Mouse (Mus musculus) neural tube, embryonic 13.5 days (tissue): ENCODE measurements around the gene Nfam1. TPM values are rescaled to one million over a fixed set of nuclear protein-coding genes. Genes with fewer than 3 reads are reported as not detected.

ENCODE experiments used
- ATAC-seq: fragments of 200-750 bp; cut with Nextera tagmentation; 2 replicates; pipeline ENCODE4 v1.8.0; 2017; ENCODE audit warnings: low read depth, mild to moderate bottlenecking, moderate TSS enrichment, moderate library complexity
- H3K27ac ChIP-seq: fragments of 300-500 bp; sonication (generic); replicated peaks from 2 replicates; pipeline ENCODE4 v1.5.1; 2015; ENCODE audit warnings: moderate library complexity, mild to moderate bottlenecking, inconsistent platforms
- H3K27me3 ChIP-seq: fragments of 300-500 bp; sonication (generic); 2 replicates; pipeline ENCODE4 v1.6.1; 2015; ENCODE audit warnings: mild to moderate bottlenecking, inconsistent platforms
- H3K36me3 ChIP-seq: fragments of 300-500 bp; sonication (generic); 2 replicates; pipeline ENCODE4 v1.6.1; 2015; ENCODE audit warnings: mild to moderate bottlenecking, inconsistent platforms
- H3K4me1 ChIP-seq: fragments of 300-500 bp; sonication (generic); replicated peaks from 2 replicates; pipeline ENCODE4 v1.6.1; 2015; ENCODE audit warnings: inconsistent platforms
- H3K4me2 ChIP-seq: fragments of 300-500 bp; sonication (generic); 2 replicates; pipeline ENCODE4 v1.6.1; 2015; ENCODE audit warnings: inconsistent platforms, mild to moderate bottlenecking, moderate library complexity
- H3K4me3 ChIP-seq: fragments of 300-500 bp; sonication (generic); 2 replicates; pipeline ENCODE4 v1.5.1; 2015; ENCODE audit warnings: mild to moderate bottlenecking, inconsistent platforms
- H3K9ac ChIP-seq: fragments of 300-500 bp; sonication (generic); 2 replicates; pipeline ENCODE4 v1.6.1; 2015; ENCODE audit warnings: moderate library complexity, mild to moderate bottlenecking, inconsistent platforms
- H3K9me3 ChIP-seq: fragments of 300-500 bp; sonication (generic); 2 replicates; pipeline ENCODE4 v1.6.1; 2016; ENCODE audit warnings: inconsistent platforms
- WGBS: fragments of 180-500 bp; shearing (Covaris S2); methylation state at CpG from one replicate; pipeline ENCODE4 v1.1.7; 2015; 5-methylcytosine and 5-hydroxymethylcytosine counted together
- polyA plus RNA-seq: library from polyadenylated mRNA; unstranded; fragments of >200 nt; fragmentation: Nextera tagmentation; extraction: Ambion mirVana; gene quantifications from 2 replicates; pipeline ENCODE4 v1.2.1, GENCODE M21; 2015

Nfam1 gene
- polyA plus RNA-seq, 1 experiment from 2014 or later, result 2.6 TPM

GRCm38 (mm10) chr15:82967947-82968346, 65.2 kb downstream of the Nfam1 start:
- H3K36me3 ChIP-seq, result no peaks in the 10 kb centered on the region

GRCm38 (mm10) chr15:82964266-82964825, 68.8 kb downstream of the Nfam1 start:
- Histone ChIP-seq H3K36me3 (no peaks in the 10 kb centered on the region), H3K9ac (peak overlapping the region; percentile 70)

More at GRCm38 (mm10) chr15:82967947-82968346, 65.2 kb downstream of the Nfam1 start:
- Histone ChIP-seq H3K27ac (peak overlapping the region; percentile 82), H3K9me3 (no peaks in the 10 kb centered on the region), H3K9ac (peak overlapping the region; percentile 56; the same call in 1 of the 2 replicates), H3K4me1 (peaks cover 59% of the 10 kb centered on the region), H3K4me2 (peak overlapping the region; percentile 49), H3K4me3 (peak overlapping the region; percentile 6; the same call in 1 of the 2 replicates), H3K27me3 (peaks cover 65% of the 10 kb centered on the region)
- 6% methylated on average over 6 of the region's 6 CpGs for WGBS
- peak; percentile 20; the same call in 1 of the 2 replicates for ATAC-seq

GRCm38 (mm10) chr15:82963556-82964156, 69.5 kb downstream of the Nfam1 start:
- peaks cover 89% of the 10 kb centered on the region for H3K4me1 ChIP-seq
- H3K27ac ChIP-seq, result peak overlapping the region; percentile 83
- ATAC-seq, result no peak
- H3K27me3 ChIP-seq, result peaks cover 64% of the 10 kb centered on the region
- WGBS, result under 1% methylated on average over 34 of the region's 82 CpGs
- peak overlapping the region; percentile 53 for H3K4me3 ChIP-seq
- H3K9ac ChIP-seq, result peak overlapping the region; percentile 70; the same call in 1 of the 2 replicates
- peak overlapping the region; percentile 63 for H3K4me2 ChIP-seq
- H3K36me3 ChIP-seq, result no peaks in the 10 kb centered on the region
- H3K9me3 ChIP-seq, result no peaks in the 10 kb centered on the region

More at GRCm38 (mm10) chr15:82964266-82964825, 68.8 kb downstream of the Nfam1 start:
- Histone ChIP-seq H3K9me3 (no peaks in the 10 kb centered on the region), H3K4me3 (peak overlapping the region; percentile 53), H3K27me3 (peaks cover 60% of the 10 kb centered on the region), H3K4me2 (peak overlapping the region; percentile 63), H3K27ac (peak overlapping the region; percentile 83), H3K4me1 (peaks cover 89% of the 10 kb centered on the region)
- WGBS, result 53% methylated on average over 14 of the region's 14 CpGs
- ATAC-seq, result no peak

- Histone ChIP-seq H3K27ac (peak overlapping the region; percentile 88), H3K9ac (peak overlapping the region; percentile 80), H3K4me3 (peak overlapping the region; percentile 53), H3K36me3 (no peaks in the 10 kb centered on the region), H3K4me1 (peaks cover 89% of the 10 kb centered on the region), H3K4me2 (peak overlapping the region; percentile 63), H3K27me3 (peaks cover 65% of the 10 kb centered on the region), H3K9me3 (no peaks in the 10 kb centered on the region)
- no peak for ATAC-seq
- WGBS, result 5% methylated on average over 23 of the region's 39 CpGs
These were observed 70.0 kb downstream of the Nfam1 start for GRCm38 (mm10) chr15:82963090-82963489.

GRCm38 (mm10) chr15:82962536-82962935, 70.6 kb downstream of the Nfam1 start:
- Histone ChIP-seq H3K27me3 (peaks cover 65% of the 10 kb centered on the region), H3K4me2 (peak overlapping the region; percentile 63), H3K4me1 (peaks cover 89% of the 10 kb centered on the region), H3K9me3 (no peaks in the 10 kb centered on the region), H3K9ac (peak overlapping the region; percentile 80), H3K27ac (peak overlapping the region; percentile 88), H3K36me3 (no peaks in the 10 kb centered on the region), H3K4me3 (peak overlapping the region; percentile 53)
- WGBS, result 37% methylated on average over 4 of the region's 4 CpGs
- ATAC-seq, result no peak

GRCm38 (mm10) chr15:82960786-82961561, 72.1 kb downstream of the Nfam1 start:
- peaks cover 94% of the 10 kb centered on the region for H3K4me1 ChIP-seq
- no peaks in the 10 kb centered on the region for H3K36me3 ChIP-seq
- ATAC-seq, result peak; percentile 19; the same call in 1 of the 2 replicates
- WGBS, result 1% methylated on average over 26 of the region's 26 CpGs
- peaks cover 64% of the 10 kb centered on the region for H3K27me3 ChIP-seq
- no peaks in the 10 kb centered on the region for H3K9me3 ChIP-seq
- peak overlapping the region; percentile 88 for H3K27ac ChIP-seq
- peak overlapping the region; percentile 53 for H3K4me3 ChIP-seq
- H3K9ac ChIP-seq, result peak overlapping the region; percentile 70
- H3K4me2 ChIP-seq, result peak overlapping the region; percentile 63

GRCm38 (mm10) chr15:82959151-82959550, 74.0 kb downstream of the Nfam1 start:
- ATAC-seq, result no peak
- H3K4me2 ChIP-seq, result peak overlapping the region; percentile 46
- peaks cover 64% of the 10 kb centered on the region for H3K27me3 ChIP-seq
- no peaks in the 10 kb centered on the region for H3K36me3 ChIP-seq
- H3K4me1 ChIP-seq, result peaks cover 95% of the 10 kb centered on the region
- 41% methylated on average over 12 of the region's 12 CpGs for WGBS
- peak overlapping the region; percentile 59 for H3K9ac ChIP-seq
- no peak overlapping the region for H3K4me3 ChIP-seq
- peak overlapping the region; percentile 86 for H3K27ac ChIP-seq
- H3K9me3 ChIP-seq, result no peaks in the 10 kb centered on the region

GRCm38 (mm10) chr15:82958253-82958701, 74.8 kb downstream of the Nfam1 start:
- peak overlapping the region; percentile 59 for H3K9ac ChIP-seq
- no peaks in the 10 kb centered on the region for H3K9me3 ChIP-seq
- peak overlapping the region; percentile 46 for H3K4me2 ChIP-seq
- 2% methylated on average over 16 of the region's 16 CpGs for whole genome bisulfite sequencing
- peak overlapping the region; percentile 21 for H3K4me3 ChIP-seq
- peak; percentile 48 for ATAC-seq
- peaks cover 73% of the 10 kb centered on the region for H3K27me3 ChIP-seq
- H3K36me3 ChIP-seq, result no peaks in the 10 kb centered on the region
- peak overlapping the region; percentile 86 for H3K27ac ChIP-seq
- H3K4me1 ChIP-seq, result peaks cover 99% of the 10 kb centered on the region

- no peaks in the 10 kb centered on the region for H3K36me3 ChIP-seq
- whole genome bisulfite sequencing, result 62% methylated on average over 4 of the region's 4 CpGs
- no peak overlapping the region for H3K4me3 ChIP-seq
- no peak overlapping the region for H3K9ac ChIP-seq
- peaks cover 99% of the 10 kb centered on the region for H3K4me1 ChIP-seq
- no peak overlapping the region for H3K27ac ChIP-seq
- H3K27me3 ChIP-seq, result peaks cover 69% of the 10 kb centered on the region
- no peak overlapping the region for H3K4me2 ChIP-seq
- no peaks in the 10 kb centered on the region for H3K9me3 ChIP-seq
- no peak for ATAC-seq
These were observed 76.4 kb downstream of the Nfam1 start for GRCm38 (mm10) chr15:82956721-82957120.

- Histone ChIP-seq H3K27me3 (peaks cover 73% of the 10 kb centered on the region), H3K9me3 (no peaks in the 10 kb centered on the region), H3K27ac (no peak overlapping the region), H3K36me3 (no peaks in the 10 kb centered on the region), H3K4me1 (peaks cover 99% of the 10 kb centered on the region), H3K4me3 (no peak overlapping the region), H3K4me2 (no peak overlapping the region), H3K9ac (no peak overlapping the region)
- ATAC-seq, result no peak
- WGBS, result 83% methylated on average over 3 of the region's 3 CpGs
These were observed 76.8 kb downstream of the Nfam1 start for GRCm38 (mm10) chr15:82956310-82956709.

- H3K9ac ChIP-seq, result no peak overlapping the region
- H3K27me3 ChIP-seq, result peaks cover 79% of the 10 kb centered on the region
- peaks cover 99% of the 10 kb centered on the region for H3K4me1 ChIP-seq
- H3K4me2 ChIP-seq, result no peak overlapping the region
- no peaks in the 10 kb centered on the region for H3K9me3 ChIP-seq
- no peaks in the 10 kb centered on the region for H3K36me3 ChIP-seq
- H3K4me3 ChIP-seq, result no peak overlapping the region
- WGBS, result 87% methylated on average over 8 of the region's 8 CpGs
- H3K27ac ChIP-seq, result no peak overlapping the region
- ATAC-seq, result no peak
These were observed 77.8 kb downstream of the Nfam1 start for GRCm38 (mm10) chr15:82955286-82955685.

- H3K4me2 ChIP-seq, result no peak overlapping the region
- H3K9ac ChIP-seq, result no peak overlapping the region
- H3K4me1 ChIP-seq, result peaks cover 99% of the 10 kb centered on the region
- 76% methylated on average over 5 of the region's 5 CpGs for WGBS
- H3K4me3 ChIP-seq, result no peak overlapping the region
- H3K36me3 ChIP-seq, result no peaks in the 10 kb centered on the region
- no peak overlapping the region for H3K27ac ChIP-seq
- H3K27me3 ChIP-seq, result peaks cover 81% of the 10 kb centered on the region
- no peaks in the 10 kb centered on the region for H3K9me3 ChIP-seq
- ATAC-seq, result no peak
These were observed 79.1 kb downstream of the Nfam1 start for GRCm38 (mm10) chr15:82954034-82954433.
